9 mouse cellular contexts compared by ENCODE assay signal in genomic region chr15:102980912-102981311, GRCm38 (mm10). TPM values are rescaled to one million over a fixed set of nuclear protein-coding genes. Genes with fewer than 3 reads are reported as not detected.
A peak's percentile ranks its signal among the peaks of the same experiment; 100 is the strongest.
DNase-seq lines count a peak whose midpoint lies in the region; ATAC-seq and TF ChIP-seq lines count a peak whose summit lies in the region.
"Had no signal": no experiment of that assay in that cellular context is flagged by ENCODE, and none has a peak within 500 bp of the region (broad histone marks: within the 10 kb centered on the region; RNA-seq: fewer than 3 reads in every experiment).

No protein-coding gene starts in this region.

- H3K9ac ChIP-seq in heart, embryonic 11.5 days (ENCODE audit: low read depth, low read length), result no peak overlapping the region
- no peak overlapping the region for H3K9ac ChIP-seq in forebrain, embryonic 12.5 days
- no peak overlapping the region for H3K9ac ChIP-seq in limb, embryonic 13.5 days

- H3K4me3 ChIP-seq in heart, embryonic 11.5 days (ENCODE audit: low read depth, low read length), result peak overlapping the region; percentile 31; the same call in 1 of the 2 replicates
- H3K4me3 ChIP-seq in forebrain, embryonic 12.5 days (replicated peaks), result peak overlapping the region; percentile 27; the same call in 1 of the 2 replicates
- H3K4me3 ChIP-seq in limb, embryonic 13.5 days, result peak overlapping the region; percentile 48
- H3K4me3 ChIP-seq in left cerebral cortex, adult 2 months, result no peak overlapping the region

- peaks cover 100% of the 10 kb centered on the region for H3K27me3 ChIP-seq in heart, embryonic 11.5 days (ENCODE audit: control insufficient read depth, insufficient read depth, low read length)
- H3K27me3 ChIP-seq in forebrain, embryonic 12.5 days, result peaks cover 100% of the 10 kb centered on the region
- peaks cover 99% of the 10 kb centered on the region for H3K27me3 ChIP-seq in limb, embryonic 13.5 days

- TF ChIP-seq CTCF in left cerebral cortex, adult 2 months (IDR thresholded peaks at IDR 0.05), result no peak

- DNase-seq in heart, adult 18-20 months, result no peak
- peak; percentile 54 for DNase-seq in A20 (ENCODE audit: low read depth, low spot score)
- no peak for DNase-seq in left cerebral cortex, adult 2 months (ENCODE audit: extremely low spot score in 1 of 2, low spot score in 2 of 2)
- DNase-seq in gastrocnemius, postnatal 14 days, result no peak
- DNase-seq in layer of hippocampus, adult 18-20 months (ENCODE audit: low spot score in 2 of 2), result no peak
- DNase-seq: layer of hippocampus, adult 9-11 months had no signal

- H3K4me1 ChIP-seq in heart, embryonic 11.5 days (ENCODE audit: control insufficient read depth, insufficient read depth, low read length), result 0 out of 2 replicates have a peak, but pooled peaks cover 3% of the 10 kb centered on the region
- peaks cover 8% of the 10 kb centered on the region for H3K4me1 ChIP-seq in forebrain, embryonic 12.5 days
- peaks cover 40% of the 10 kb centered on the region for H3K4me1 ChIP-seq in limb, embryonic 13.5 days

- no peaks in the 10 kb centered on the region for H3K36me3 ChIP-seq in heart, embryonic 11.5 days (ENCODE audit: control insufficient read depth, insufficient read depth, low read length)
- no peaks in the 10 kb centered on the region for H3K36me3 ChIP-seq in forebrain, embryonic 12.5 days (replicated peaks)
- no peaks in the 10 kb centered on the region for H3K36me3 ChIP-seq in limb, embryonic 13.5 days

- WGBS in heart, embryonic 11.5 days (ENCODE audit: insufficient replicate concordance), result under 1% methylated on average over 14 of the region's 14 CpGs
- under 1% methylated on average over 14 of the region's 14 CpGs for WGBS in forebrain, embryonic 12.5 days
- WGBS in limb, embryonic 13.5 days, result under 1% methylated on average over 14 of the region's 14 CpGs

- no peak for ATAC-seq in heart, embryonic 11.5 days (replicated peaks; ENCODE audit: insufficient number of reproducible peaks, low FRiP score, low TSS enrichment)
- ATAC-seq in forebrain, embryonic 12.5 days (ENCODE audit: low FRiP score), result no peak
- no peak for ATAC-seq in limb, embryonic 13.5 days (ENCODE audit: low FRiP score, low read depth)

- intact Hi-C loops in left cerebral cortex, adult 2 months (cut with DNase I), result no loop called here
- intact Hi-C loops in gastrocnemius, postnatal 14 days (cut with DNase I; ENCODE audit: low total_unique reads), result no loop called here

- H3K27ac ChIP-seq in heart, embryonic 11.5 days (ENCODE audit: low read depth, low read length), result no peak overlapping the region
- H3K27ac ChIP-seq in forebrain, embryonic 12.5 days, result no peak overlapping the region
- no peak overlapping the region; the same call in 1 of the 2 replicates for H3K27ac ChIP-seq in limb, embryonic 13.5 days
- H3K27ac ChIP-seq in left cerebral cortex, adult 2 months, result no peak overlapping the region

- peak overlapping the region; percentile 58 for H3K4me2 ChIP-seq in heart, embryonic 11.5 days
- H3K4me2 ChIP-seq in forebrain, embryonic 12.5 days, result peak overlapping the region; percentile 30
- peak overlapping the region; percentile 62 for H3K4me2 ChIP-seq in limb, embryonic 13.5 days (replicated peaks)

- H3K9me3 ChIP-seq in heart, embryonic 11.5 days (replicated peaks; ENCODE audit: control insufficient read depth, low read length), result no peaks in the 10 kb centered on the region
- no peaks in the 10 kb centered on the region for H3K9me3 ChIP-seq in forebrain, embryonic 12.5 days
- no peaks in the 10 kb centered on the region for H3K9me3 ChIP-seq in limb, embryonic 13.5 days

RNA-seq across cellular contexts. Expression of gene Hoxc9, which starts 4.7 kb away (rescaled TPM):
- polyA plus RNA-seq in heart, embryonic 11.5 days (2014; fragmentation: Nextera tagmentation; extraction: Ambion mirVana), result not detected in 2 replicates
- not detected for total RNA-seq in heart, adult 18-20 months (2021)
- polyA plus RNA-seq in forebrain, embryonic 12.5 days (2016; fragmentation: Nextera tagmentation; extraction: Ambion mirVana), result not detected in 2 replicates
- polyA plus RNA-seq in limb, embryonic 13.5 days (2015; fragmentation: Nextera tagmentation; extraction: Ambion mirVana), result 1.7 and 2.1 TPM in 2 replicates
- total RNA-seq in left cerebral cortex, adult 2 months (2021), result not detected
- 1 to 10 TPM; 5.7 to 5.8 TPM for total RNA-seq in gastrocnemius, postnatal 14 days (2021)
- not detected for total RNA-seq in layer of hippocampus, adult 18-20 months (2021)

RNA-seq across cellular contexts. Expression of gene Hoxc8, which starts 9.5 kb away (rescaled TPM):
- 0.11 and 0.20 TPM in 2 replicates for polyA plus RNA-seq in heart, embryonic 11.5 days (2014; fragmentation: Nextera tagmentation; extraction: Ambion mirVana)
- total RNA-seq in heart, adult 18-20 months (2021), result not detected
- not detected in 2 replicates for polyA plus RNA-seq in forebrain, embryonic 12.5 days (2016; fragmentation: Nextera tagmentation; extraction: Ambion mirVana)
- 2.7 and 3.0 TPM in 2 replicates for polyA plus RNA-seq in limb, embryonic 13.5 days (2015; fragmentation: Nextera tagmentation; extraction: Ambion mirVana)
- total RNA-seq in left cerebral cortex, adult 2 months (2021), result not detected
- total RNA-seq in gastrocnemius, postnatal 14 days (2021), result 1 to 10 TPM; 1.1 to 1.2 TPM
- not detected for total RNA-seq in layer of hippocampus, adult 18-20 months (2021)

RNA-seq across cellular contexts. Expression of gene Hoxc5, which starts 13.7 kb away (rescaled TPM):
- polyA plus RNA-seq in heart, embryonic 11.5 days (2014; fragmentation: Nextera tagmentation; extraction: Ambion mirVana), result 1.7 TPM in 2 replicates
- total RNA-seq in heart, adult 18-20 months (2021), result under 1 TPM in 1 of 2 experiments, not detected in 1; 0.18 TPM
- not detected in 2 replicates for polyA plus RNA-seq in forebrain, embryonic 12.5 days (2016; fragmentation: Nextera tagmentation; extraction: Ambion mirVana)
- polyA plus RNA-seq in limb, embryonic 13.5 days (2015; fragmentation: Nextera tagmentation; extraction: Ambion mirVana), result 5.2 and 6.7 TPM in 2 replicates
- not detected for total RNA-seq in left cerebral cortex, adult 2 months (2021)
- total RNA-seq in gastrocnemius, postnatal 14 days (2021), result 1 to 10 TPM; 1.4 to 1.8 TPM
- not detected for total RNA-seq in layer of hippocampus, adult 18-20 months (2021)

RNA-seq across cellular contexts. Expression of gene Hoxc10, which starts 14.3 kb away (rescaled TPM):
- 0.10 and 0.18 TPM in 2 replicates for polyA plus RNA-seq in heart, embryonic 11.5 days (2014; fragmentation: Nextera tagmentation; extraction: Ambion mirVana)
- not detected for total RNA-seq in heart, adult 18-20 months (2021)
- not detected in 2 replicates for polyA plus RNA-seq in forebrain, embryonic 12.5 days (2016; fragmentation: Nextera tagmentation; extraction: Ambion mirVana)
- 11.0 and 11.3 TPM in 2 replicates for polyA plus RNA-seq in limb, embryonic 13.5 days (2015; fragmentation: Nextera tagmentation; extraction: Ambion mirVana)
- not detected for total RNA-seq in left cerebral cortex, adult 2 months (2021)
- 10 to 100 TPM; 47.9 to 48.0 TPM for total RNA-seq in gastrocnemius, postnatal 14 days (2021)
- not detected for total RNA-seq in layer of hippocampus, adult 18-20 months (2021)

RNA-seq across cellular contexts. Expression of gene Hoxc6, which starts 17.1 kb away (rescaled TPM):
- 0.49 and 0.51 TPM in 2 replicates for polyA plus RNA-seq in heart, embryonic 11.5 days (2014; fragmentation: Nextera tagmentation; extraction: Ambion mirVana)
- under 1 TPM in 1 of 2 experiments, not detected in 1; 0.18 TPM for total RNA-seq in heart, adult 18-20 months (2021)
- polyA plus RNA-seq in forebrain, embryonic 12.5 days (2016; fragmentation: Nextera tagmentation; extraction: Ambion mirVana), result not detected in 2 replicates
- 2.5 and 2.8 TPM in 2 replicates for polyA plus RNA-seq in limb, embryonic 13.5 days (2015; fragmentation: Nextera tagmentation; extraction: Ambion mirVana)
- total RNA-seq in left cerebral cortex, adult 2 months (2021), result not detected
- total RNA-seq in gastrocnemius, postnatal 14 days (2021), result 1 to 10 TPM; 5.2 to 5.9 TPM
- total RNA-seq in layer of hippocampus, adult 18-20 months (2021), result not detected

Comparison
In these comparisons a context has a peak if more than half of its experiments do, and no peak if none do; other contexts are left out.
1. RNA of gene Hoxc9, which starts 4.7 kb away (total RNA-seq): 5.7 to 5.8 TPM in gastrocnemius, postnatal 14 days; not detected in heart, adult 18-20 months, not detected in left cerebral cortex, adult 2 months and not detected in layer of hippocampus, adult 18-20 months; every median in the first group is over 4 times any median in the second.
2. Peak in every context shown above with its lines, with median percentiles within 50 percentile points of each other: H3K4me2 ChIP-seq.